Mouse (Mus musculus): ENCODE measurements around the gene Cox8a. TPM values are rescaled to one million over a fixed set of nuclear protein-coding genes. Genes with fewer than 3 reads are reported as not detected.

Gene Cox8a
- total and polyA plus RNA-seq, 3 experiments: 384 to 775 (median 424) TPM

DNA sequence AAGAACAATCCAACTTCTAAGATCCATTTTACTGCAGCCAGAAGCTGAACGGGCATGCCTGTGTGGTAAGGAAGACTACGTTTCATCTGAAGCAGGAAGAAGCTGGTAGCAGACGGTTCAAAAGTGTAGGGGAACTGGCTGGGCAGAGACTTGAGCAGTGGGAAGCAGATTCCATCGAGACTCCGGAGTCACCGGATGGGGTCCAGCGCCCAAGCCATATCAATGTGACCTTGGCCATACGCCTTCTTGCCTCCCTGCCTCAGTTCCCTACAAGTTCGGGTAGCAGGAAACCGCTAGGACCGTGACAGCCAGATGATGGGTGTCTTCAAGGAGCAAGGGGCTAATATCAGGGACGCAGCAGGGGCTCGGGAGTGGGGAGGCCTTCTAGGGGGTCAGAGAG lies 22.9 kb upstream of the Cox8a start:
- H3K36me3 ChIP-seq (ENCODE audit: control insufficient read depth, insufficient read depth, low read length): no peaks in the 10 kb centered on the region
- WGBS: 3% methylated on average over 13 of the region's 13 CpGs
- no peak for DNase-seq
- TF ChIP-seq EP300 (IDR thresholded peaks at IDR 0.05; ENCODE audit: insufficient read depth, low read depth, low read length) (no peak), POLR2A (IDR thresholded peaks at IDR 0.05; ENCODE audit: insufficient read depth, low read depth, low read length) (no peak), CTCF (IDR thresholded peaks at IDR 0.05) (no peak)
- H3K27ac ChIP-seq: peak overlapping the region; percentile 85
- peak overlapping the region; percentile 89 for H3K9ac ChIP-seq (ENCODE audit: low read depth, low read length)
- H3K79me2 ChIP-seq (replicated peaks; ENCODE audit: control insufficient read depth, insufficient read depth, low read length): peaks cover 2% of the 10 kb centered on the region
- H3K4me3 ChIP-seq: peak overlapping the region; percentile 60
- intact Hi-C loops (cut with DNase I): loop anchor here (2.0 kb wide), 2 partner anchors 23 to 25 kb away; partner anchors contain the start of gene Cox8a
- H3K27me3 ChIP-seq (ENCODE audit: control insufficient read depth, insufficient read depth, low read length): no peaks in the 10 kb centered on the region
- peaks cover 7% of the 10 kb centered on the region for H3K4me1 ChIP-seq (ENCODE audit: control insufficient read depth, insufficient read depth, low read length)

DNA sequence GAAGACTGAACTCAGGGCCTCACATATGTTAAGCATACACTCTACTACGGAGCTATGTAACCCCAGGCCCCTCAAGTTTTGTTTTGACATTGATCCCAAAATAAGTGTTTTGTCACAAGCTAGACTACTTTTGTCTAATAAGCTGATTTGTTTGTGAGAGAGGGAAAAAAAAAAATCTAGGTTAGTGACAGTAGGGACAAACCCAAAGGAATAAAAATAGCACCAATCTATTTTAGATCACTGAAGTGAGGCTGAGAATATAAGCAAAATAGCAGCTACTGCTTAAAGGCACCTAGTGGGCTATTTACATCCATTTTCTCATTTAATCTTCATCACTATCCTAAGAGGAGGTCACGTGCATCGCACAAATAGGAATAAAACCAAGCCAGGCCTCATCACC lies 22.2 kb upstream of the Cox8a start:
- peaks cover 8% of the 10 kb centered on the region for H3K4me1 ChIP-seq (ENCODE audit: control insufficient read depth, insufficient read depth, low read length)
- peak overlapping the region; percentile 85 for H3K27ac ChIP-seq
- no peaks in the 10 kb centered on the region for H3K36me3 ChIP-seq (ENCODE audit: control insufficient read depth, insufficient read depth, low read length)
- intact Hi-C loops (cut with DNase I): no loop called here
- no peak for DNase-seq
- no peak overlapping the region for H3K9ac ChIP-seq (ENCODE audit: low read depth, low read length)
- no peak for TF ChIP-seq EP300 (IDR thresholded peaks at IDR 0.05; ENCODE audit: insufficient read depth, low read depth, low read length)
- H3K79me2 ChIP-seq (replicated peaks; ENCODE audit: control insufficient read depth, insufficient read depth, low read length): peaks cover 2% of the 10 kb centered on the region
- H3K27me3 ChIP-seq (ENCODE audit: control insufficient read depth, insufficient read depth, low read length): no peaks in the 10 kb centered on the region
- WGBS: 62% methylated on average over 3 of the region's 3 CpGs
- peak overlapping the region; percentile 60 for H3K4me3 ChIP-seq

DNA sequence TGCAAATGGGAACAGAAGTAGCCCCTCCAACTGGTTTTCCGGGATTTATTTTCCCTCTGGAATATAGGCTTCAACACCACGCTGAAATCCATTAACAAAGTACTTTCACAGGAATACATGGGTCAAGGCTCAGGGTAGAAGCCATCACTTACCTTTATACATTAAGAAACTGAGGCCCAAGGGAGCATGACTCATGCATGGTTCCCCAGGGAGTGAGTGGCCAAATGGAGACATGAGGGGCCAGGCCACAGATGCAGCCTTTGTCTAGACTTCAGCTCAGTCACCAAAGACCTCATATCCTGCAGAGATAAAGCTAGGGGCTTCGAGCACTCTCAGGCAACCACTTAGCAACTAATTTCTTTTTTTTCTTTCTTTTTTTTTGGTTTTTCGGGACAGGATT lies 19.3 kb upstream of the Cox8a start:
- no peak overlapping the region for H3K9ac ChIP-seq (ENCODE audit: low read depth, low read length)
- TF ChIP-seq CTCF (IDR thresholded peaks at IDR 0.05) (no peak), POLR2A (IDR thresholded peaks at IDR 0.05; ENCODE audit: insufficient read depth, low read depth, low read length) (no peak), EP300 (IDR thresholded peaks at IDR 0.05; ENCODE audit: insufficient read depth, low read depth, low read length) (no peak)
- intact Hi-C loops (cut with DNase I): no loop called here
- peaks cover 2% of the 10 kb centered on the region for H3K79me2 ChIP-seq (replicated peaks; ENCODE audit: control insufficient read depth, insufficient read depth, low read length)
- DNase-seq: no peak
- no peak overlapping the region for H3K4me3 ChIP-seq
- H3K36me3 ChIP-seq (ENCODE audit: control insufficient read depth, insufficient read depth, low read length): no peaks in the 10 kb centered on the region
- no peaks in the 10 kb centered on the region for H3K27me3 ChIP-seq (ENCODE audit: control insufficient read depth, insufficient read depth, low read length)
- peaks cover 8% of the 10 kb centered on the region for H3K4me1 ChIP-seq (ENCODE audit: control insufficient read depth, insufficient read depth, low read length)
- no peak overlapping the region for H3K27ac ChIP-seq
- 69% methylated on average over 4 of the region's 4 CpGs for WGBS

DNA sequence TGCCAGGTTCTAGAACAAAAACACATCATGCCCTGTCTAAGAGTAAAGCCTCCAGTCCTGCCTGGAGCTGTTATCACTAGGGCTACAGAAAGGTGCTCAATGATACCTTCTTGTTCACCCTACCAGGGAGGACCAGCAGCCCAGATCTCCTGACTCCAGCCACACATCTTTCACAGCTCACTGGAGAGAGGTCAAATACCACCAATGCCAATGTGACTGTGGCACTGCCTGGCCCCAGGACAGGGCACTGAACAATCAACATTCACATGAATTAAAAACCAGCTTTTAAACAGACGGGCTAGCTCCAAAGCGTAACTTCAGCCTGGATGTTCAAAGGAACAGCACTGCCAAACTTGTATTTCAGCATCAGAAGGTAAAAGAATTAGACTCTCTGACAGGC lies 18.6 kb upstream of the Cox8a start:
- no peak for DNase-seq
- Histone ChIP-seq H3K27me3 (ENCODE audit: control insufficient read depth, insufficient read depth, low read length) (no peaks in the 10 kb centered on the region), H3K27ac (no peak overlapping the region; the same call in 1 of the 2 replicates), H3K4me1 (ENCODE audit: control insufficient read depth, insufficient read depth, low read length) (peaks cover 8% of the 10 kb centered on the region), H3K9ac (ENCODE audit: low read depth, low read length) (no peak overlapping the region), H3K4me3 (no peak overlapping the region), H3K36me3 (ENCODE audit: control insufficient read depth, insufficient read depth, low read length) (no peaks in the 10 kb centered on the region), H3K79me2 (replicated peaks; ENCODE audit: control insufficient read depth, insufficient read depth, low read length) (peaks cover 2% of the 10 kb centered on the region)
- WGBS: 80% methylated on average over 2 of the region's 2 CpGs
- intact Hi-C loops (cut with DNase I): no loop called here
- TF ChIP-seq EP300 (IDR thresholded peaks at IDR 0.05; ENCODE audit: insufficient read depth, low read depth, low read length) (no peak), POLR2A (IDR thresholded peaks at IDR 0.05; ENCODE audit: insufficient read depth, low read depth, low read length) (no peak), CTCF (IDR thresholded peaks at IDR 0.05) (no peak)

DNA sequence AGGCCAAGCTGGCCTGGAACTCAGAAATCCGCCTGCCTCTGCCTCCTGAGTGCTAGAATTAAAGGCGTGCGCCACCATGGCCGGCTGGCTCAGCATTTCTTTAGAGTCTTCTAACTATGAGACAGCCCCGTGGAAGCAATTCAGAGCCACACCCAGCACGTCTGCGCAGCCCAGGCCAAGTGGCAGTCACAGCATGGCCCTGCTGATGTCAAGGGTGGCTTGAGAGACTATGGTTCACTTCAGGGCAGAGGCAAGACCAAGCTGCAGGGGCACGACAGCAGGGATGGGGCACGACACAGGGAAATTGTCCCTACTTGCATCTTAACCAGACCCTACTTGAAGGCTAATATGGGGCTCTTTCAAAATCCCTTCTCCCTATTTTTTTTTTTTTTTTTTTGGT lies 18.0 kb upstream of the Cox8a start:
- TF ChIP-seq EP300 (IDR thresholded peaks at IDR 0.05; ENCODE audit: insufficient read depth, low read depth, low read length) (no peak), POLR2A (IDR thresholded peaks at IDR 0.05; ENCODE audit: insufficient read depth, low read depth, low read length) (no peak), CTCF (IDR thresholded peaks at IDR 0.05) (no peak)
- Histone ChIP-seq H3K4me3 (no peak overlapping the region), H3K27me3 (ENCODE audit: control insufficient read depth, insufficient read depth, low read length) (no peaks in the 10 kb centered on the region), H3K36me3 (ENCODE audit: control insufficient read depth, insufficient read depth, low read length) (no peaks in the 10 kb centered on the region), H3K9ac (ENCODE audit: low read depth, low read length) (no peak overlapping the region), H3K79me2 (replicated peaks; ENCODE audit: control insufficient read depth, insufficient read depth, low read length) (peaks cover 2% of the 10 kb centered on the region), H3K27ac (no peak overlapping the region), H3K4me1 (ENCODE audit: control insufficient read depth, insufficient read depth, low read length) (peaks cover 8% of the 10 kb centered on the region)
- WGBS: 88% methylated on average over 9 of the region's 9 CpGs
- no peak for DNase-seq
- intact Hi-C loops (cut with DNase I): loop anchor here (1.0 kb wide), 1 partner anchor 201 kb away; no protein-coding TSS in a partner anchor

DNA sequence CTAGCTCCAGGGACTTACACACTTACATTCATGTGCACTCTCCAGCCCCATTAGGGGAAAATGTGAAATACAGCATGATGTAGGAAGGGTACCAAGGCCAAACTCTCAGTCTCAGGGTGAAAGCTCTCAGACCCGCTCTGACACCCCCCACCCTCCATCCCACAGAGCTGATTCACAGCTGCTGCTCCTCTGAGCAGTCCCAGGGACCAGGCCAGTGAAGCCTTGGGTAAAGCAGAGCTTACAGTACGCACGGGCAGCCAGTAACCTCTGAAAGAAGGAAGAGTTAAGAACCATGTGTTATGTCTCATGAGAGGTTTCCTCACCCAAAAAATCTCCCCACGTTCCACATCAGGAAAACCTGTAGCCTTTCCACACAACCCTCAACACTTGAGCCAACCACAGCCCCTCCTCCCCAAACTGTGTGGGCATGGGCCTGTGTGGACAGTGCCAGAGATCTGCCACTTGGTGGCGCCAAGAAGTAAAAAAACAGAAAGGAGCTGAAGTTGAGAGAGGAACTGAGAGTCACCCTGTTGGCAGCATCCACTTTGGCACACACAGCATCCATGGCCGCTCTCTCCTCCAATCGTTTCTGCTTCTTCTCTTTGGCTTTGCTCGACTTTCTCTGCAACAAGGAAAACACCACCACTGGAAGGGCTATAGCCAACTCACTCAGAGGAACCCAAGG lies 17.3 kb upstream of the Cox8a start:
- Histone ChIP-seq H3K4me3 (no peak overlapping the region), H3K27ac (no peak overlapping the region), H3K79me2 (replicated peaks; ENCODE audit: control insufficient read depth, insufficient read depth, low read length) (peaks cover 2% of the 10 kb centered on the region), H3K4me1 (ENCODE audit: control insufficient read depth, insufficient read depth, low read length) (peaks cover 3% of the 10 kb centered on the region; the same call in 1 of the 2 replicates), H3K36me3 (ENCODE audit: control insufficient read depth, insufficient read depth, low read length) (no peaks in the 10 kb centered on the region), H3K9ac (ENCODE audit: low read depth, low read length) (no peak overlapping the region), H3K27me3 (ENCODE audit: control insufficient read depth, insufficient read depth, low read length) (no peaks in the 10 kb centered on the region)
- intact Hi-C loops (cut with DNase I): loop anchor here (1.0 kb wide), 2 partner anchors 111 to 202 kb away; no protein-coding TSS in a partner anchor
- DNase-seq: peak; percentile 80 to 83
- TF ChIP-seq POLR2A (IDR thresholded peaks at IDR 0.05; ENCODE audit: insufficient read depth, low read depth, low read length) (no peak), EP300 (IDR thresholded peaks at IDR 0.05; ENCODE audit: insufficient read depth, low read depth, low read length) (peak; percentile 74), CTCF (IDR thresholded peaks at IDR 0.05) (peak; percentile 92)
- 43% methylated on average over 8 of the region's 8 CpGs for WGBS

All from heart, adult 2 months (tissue).